In the genomic region with DNA sequence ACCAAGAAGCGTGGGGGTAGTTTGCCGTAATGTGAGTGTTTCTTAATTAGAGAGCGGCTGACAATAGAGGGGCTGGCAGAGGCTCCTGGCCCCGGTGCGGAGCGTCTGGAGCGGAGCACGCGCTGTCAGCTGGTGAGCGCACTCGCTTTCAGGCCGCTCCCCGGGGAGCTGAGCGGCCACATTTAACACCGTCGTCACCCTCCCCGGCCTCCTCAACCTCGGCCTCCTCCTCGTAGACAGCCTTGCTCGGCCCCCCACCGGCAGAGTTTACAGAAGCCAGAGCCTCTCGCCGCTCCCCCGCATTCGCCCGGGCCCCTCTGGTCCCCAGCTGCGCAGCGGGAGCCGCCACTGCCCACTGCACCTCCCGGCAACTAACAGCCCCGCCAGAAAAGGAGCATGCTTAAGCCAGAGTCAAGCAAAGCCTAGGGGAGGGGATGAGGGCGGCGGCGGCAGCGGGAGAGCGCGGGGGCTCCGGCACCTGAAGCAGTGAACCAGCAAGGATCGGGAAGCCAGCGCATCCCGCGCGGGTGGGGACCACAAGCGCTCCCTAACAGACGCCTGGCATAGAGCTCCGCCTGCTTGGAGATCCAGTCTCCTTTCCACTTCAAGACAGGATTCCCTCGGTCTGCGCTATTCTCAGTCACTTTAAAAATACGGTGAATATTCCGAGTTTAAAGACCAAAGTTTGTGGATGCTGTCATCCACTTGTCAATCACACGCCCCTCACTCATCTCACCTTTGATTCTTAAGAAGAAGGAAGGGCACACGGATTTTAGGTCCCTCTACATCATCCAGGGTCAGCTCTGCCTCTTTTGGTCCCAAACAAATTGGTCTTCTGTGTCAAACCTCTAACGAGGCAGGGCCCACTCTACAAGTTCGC, we compare ENCODE assay signal across 9 mouse cellular contexts. TPM values are rescaled to one million over a fixed set of nuclear protein-coding genes. Genes with fewer than 3 reads are reported as not detected.
DNase-seq lines count a peak whose midpoint lies in the region; ATAC-seq and TF ChIP-seq lines count a peak whose summit lies in the region.
"Had no signal": no experiment of that assay in that cellular context is flagged by ENCODE, and none has a peak within 500 bp of the region (broad histone marks: within the 10 kb centered on the region; RNA-seq: fewer than 3 reads in every experiment).

No protein-coding gene starts in this region.

- H3K9ac ChIP-seq in heart, postnatal 0 days (replicated peaks; ENCODE audit: low read depth, low read length) = no peak overlapping the region

- no peak for TF ChIP-seq EP300 in heart, postnatal 0 days (IDR thresholded peaks at IDR 0.05; ENCODE audit: low read depth)

- DNase-seq in cerebellum, adult 2 months = peak in 1 of 2 experiments; percentile 24
- no peak for DNase-seq in cerebellum, adult 9-10 months
- DNase-seq in right cerebral cortex, postnatal 25 days = peak; percentile 19
- DNase-seq in right cerebral cortex, postnatal 14 days = no peak
- DNase-seq in heart, postnatal 0 days (ENCODE audit: low spot score) = peak; percentile 12
- no peak for DNase-seq in spleen, postnatal 4 days (ENCODE audit: low spot score in 2 of 2)
- DNase-seq in spleen, postnatal 36 days (ENCODE audit: low spot score in 2 of 2) = no peak

- H3K36me3 ChIP-seq in heart, postnatal 0 days (replicated peaks; ENCODE audit: control insufficient read depth, insufficient read depth, low read length) = no peaks in the 10 kb centered on the region

- H3K4me1 ChIP-seq in cerebellum, adult 2 months (ENCODE audit: control insufficient read depth, insufficient read depth, low read length) = peaks cover 2% of the 10 kb centered on the region; the same call in 1 of the 2 replicates
- no peaks in the 10 kb centered on the region for H3K4me1 ChIP-seq in heart, postnatal 0 days (ENCODE audit: control insufficient read depth, insufficient read depth)

- H3K9me3 ChIP-seq in heart, postnatal 0 days (replicated peaks; ENCODE audit: control insufficient read depth, low read length) = no peaks in the 10 kb centered on the region

- no peak for TF ChIP-seq CTCF in cerebellum, adult 2 months (IDR thresholded peaks at IDR 0.05; ENCODE audit: borderline replicate concordance, insufficient read depth, low read depth, low read length)
- TF ChIP-seq CTCF in heart, postnatal 0 days (IDR thresholded peaks at IDR 0.05; ENCODE audit: low read depth) = no peak

- TF ChIP-seq POLR2A in cerebellum, adult 2 months (IDR thresholded peaks at IDR 0.05; ENCODE audit: borderline replicate concordance, insufficient read depth, low read length) = no peak

- WGBS in cerebellum, adult 2 months = 3% methylated on average over 54 of the region's 54 CpGs
- WGBS in heart, postnatal 0 days = 4% methylated on average over 52 of the region's 54 CpGs

- peak overlapping the region; percentile 70 for H3K4me2 ChIP-seq in heart, postnatal 0 days (ENCODE audit: low read depth, low read length)

- H3K27me3 ChIP-seq in cerebellum, adult 2 months (ENCODE audit: control insufficient read depth, insufficient read depth, low read length) = peaks cover 10% of the 10 kb centered on the region; the same call in 1 of the 2 replicates
- peaks cover 67% of the 10 kb centered on the region for H3K27me3 ChIP-seq in heart, postnatal 0 days (ENCODE audit: control insufficient read depth, insufficient read depth, low read length)

- 0 out of 2 replicates have a peak, but pooled peaks have one; percentile 44 for ATAC-seq in heart, postnatal 0 days (ENCODE audit: insufficient read depth, low read depth)
- ATAC-seq in megakaryocyte progenitor cell, adult 5-6 weeks (replicated peaks; ENCODE audit: poor library complexity) = peak; percentile 43

- peak overlapping the region; percentile 30 for H3K4me3 ChIP-seq in cerebellum, adult 2 months (replicated peaks; ENCODE audit: insufficient read depth, low read depth, low read length)
- peak overlapping the region; percentile 50 for H3K4me3 ChIP-seq in heart, postnatal 0 days (ENCODE audit: low read depth, low read length)
- H3K4me3 ChIP-seq: myocyte had no signal

- H3K27ac ChIP-seq in cerebellum, adult 2 months (ENCODE audit: insufficient read depth, low read length) = no peak overlapping the region
- no peak overlapping the region for H3K27ac ChIP-seq in heart, postnatal 0 days (ENCODE audit: low read depth)

RNA-seq across cellular contexts. Expression of gene Atoh1, which starts 5.8 kb away (rescaled TPM):
- polyA plus RNA-seq in cerebellum, adult 2 months (2012; rRNA removed) = 0.05 TPM in 1 of 2 replicates, not detected in the other
- not detected in 2 replicates for total RNA-seq in heart, postnatal 0 days (2014; rRNA removed; ENCODE audit: low replicate concordance)
- polyA plus RNA-seq in heart, postnatal 0 days (2015; fragmentation: Nextera tagmentation; extraction: Ambion mirVana) = not detected in 2 replicates
- not detected in 2 replicates for total RNA-seq in megakaryocyte progenitor cell, adult 5-6 weeks (2015)
- not detected in 2 replicates for total RNA-seq in megakaryocyte progenitor cell, adult 5-6 weeks (2017)
- polyA plus RNA-seq: myocyte had no signal

Comparison
In these comparisons a context has a peak if more than half of its experiments do, and no peak if none do; other contexts are left out.
1. DNase-seq: peak in right cerebral cortex, postnatal 25 days (single experiment) and heart, postnatal 0 days (single experiment); none in cerebellum, adult 9-10 months (single experiment), right cerebral cortex, postnatal 14 days (single experiment), spleen, postnatal 4 days (0 of 2) and spleen, postnatal 36 days (0 of 2).